Mouse (Mus musculus) neural tube, embryonic 14.5 days (tissue): ENCODE data around the gene Tnfsf8. TPM values are rescaled to one million over a fixed set of nuclear protein-coding genes. Genes with fewer than 3 reads are reported as not detected.

Experiments
- ATAC-seq: fragments of 200-750 bp; cut with Nextera tagmentation; 2 replicates; pipeline ENCODE4 v1.8.0; 2017; ENCODE audit warnings: low read depth, mild to moderate bottlenecking, moderate TSS enrichment, moderate library complexity
- H3K27ac ChIP-seq: fragments of 300-500 bp; sonication (generic); 2 replicates; pipeline ENCODE4 v1.5.1; 2014; ENCODE audit warnings: low read depth, mild to moderate bottlenecking, control low read depth, low read length, moderate library complexity, mixed read lengths
- H3K27me3 ChIP-seq: fragments of 300-500 bp; sonication (generic); 2 replicates; pipeline ENCODE4 v1.6.1; 2014; ENCODE audit warnings: low read length; ENCODE audit not compliant: control insufficient read depth, insufficient read depth
- H3K36me3 ChIP-seq: fragments of 300-500 bp; sonication (generic); 2 replicates; pipeline ENCODE4 v1.6.1; 2014; ENCODE audit warnings: low read length, mixed read lengths; ENCODE audit not compliant: control insufficient read depth, insufficient read depth
- H3K4me1 ChIP-seq: fragments of 300-500 bp; sonication (generic); 2 replicates; pipeline ENCODE4 v1.6.1; 2014; ENCODE audit warnings: low read length; ENCODE audit not compliant: control insufficient read depth, insufficient read depth
- H3K4me2 ChIP-seq: fragments of 300-500 bp; sonication (generic); 2 replicates; pipeline ENCODE4 v1.6.1; 2014; ENCODE audit warnings: mild to moderate bottlenecking, low read depth, low read length, control low read depth
- H3K4me3 ChIP-seq: fragments of 300-500 bp; sonication (generic); 2 replicates; pipeline ENCODE4 v1.5.1; 2014; ENCODE audit warnings: low read depth, low read length, control low read depth, mixed read lengths
- H3K9ac ChIP-seq: fragments of 300-500 bp; sonication (generic); replicated peaks from 2 replicates; pipeline ENCODE4 v1.6.1; 2014; ENCODE audit warnings: low read depth, mild to moderate bottlenecking, control low read depth, low read length, mixed read lengths
- H3K9me3 ChIP-seq: fragments of 300-500 bp; sonication (generic); 2 replicates; pipeline ENCODE4 v1.6.1; 2016; ENCODE audit warnings: low read length; ENCODE audit not compliant: control insufficient read depth
- WGBS: fragments of 180-500 bp; shearing (Covaris S2); extraction: QIAGEN DNeasy Blood & Tissue Kit; methylation state at CpG from one replicate; pipeline ENCODE4 v1.1.7; 2014; 5-methylcytosine and 5-hydroxymethylcytosine counted together
- polyA plus RNA-seq: library from polyadenylated mRNA; unstranded; fragments of >200 nt; fragmentation: Nextera tagmentation; extraction: Ambion mirVana; gene quantifications from 2 replicates; pipeline ENCODE4 v1.2.1, GENCODE M21; 2014

Tnfsf8 gene
- polyA plus RNA-seq, result not detected in 2 replicates

GRCm38 (mm10) chr4:63860688-63861540 lies at the start of gene Tnfsf8:
TSS of gene Tnfsf8 (minus strand) at chr4:63861347.
- Histone ChIP-seq H3K4me3 (no peak within 1 kb of the TSS), H3K27me3 (no peaks in the 10 kb centered on the region), H3K4me1 (no peaks in the 10 kb centered on the region), H3K27ac (no peak within 1 kb of the TSS), H3K9me3 (no peaks in the 10 kb centered on the region), H3K4me2 (no peak within 1 kb of the TSS), H3K9ac (no peak within 1 kb of the TSS), H3K36me3 (no peaks in the 10 kb centered on the region)
- no peak for ATAC-seq
- WGBS, result 86% methylated on average over 19 of the region's 19 CpGs

GRCm38 (mm10) chr4:63908511-63908910 lies 47.4 kb upstream of the Tnfsf8 start:
- 97% methylated on average over 1 of the region's 1 CpGs for WGBS
- no peak overlapping the region for H3K4me3 ChIP-seq
- no peaks in the 10 kb centered on the region for H3K36me3 ChIP-seq
- no peaks in the 10 kb centered on the region for H3K27me3 ChIP-seq
- ATAC-seq, result no peak
- no peaks in the 10 kb centered on the region for H3K9me3 ChIP-seq
- H3K4me2 ChIP-seq, result no peak overlapping the region
- no peak overlapping the region for H3K9ac ChIP-seq
- no peak overlapping the region for H3K27ac ChIP-seq
- no peaks in the 10 kb centered on the region for H3K4me1 ChIP-seq

- Histone ChIP-seq H3K9ac (no peak overlapping the region), H3K27ac (no peak overlapping the region), H3K4me1 (no peaks in the 10 kb centered on the region), H3K36me3 (no peaks in the 10 kb centered on the region), H3K9me3 (no peaks in the 10 kb centered on the region), H3K4me2 (no peak overlapping the region), H3K27me3 (no peaks in the 10 kb centered on the region), H3K4me3 (no peak overlapping the region)
- no peak for ATAC-seq
Measured at GRCm38 (mm10) chr4:63907473-63907872, 46.3 kb upstream of the Tnfsf8 start.

GRCm38 (mm10) chr4:63906050-63906449 lies 44.9 kb upstream of the Tnfsf8 start:
- no peak overlapping the region for H3K4me3 ChIP-seq
- no peaks in the 10 kb centered on the region for H3K27me3 ChIP-seq
- no peak overlapping the region for H3K27ac ChIP-seq
- no peak overlapping the region for H3K9ac ChIP-seq
- no peak for ATAC-seq
- H3K9me3 ChIP-seq, result no peaks in the 10 kb centered on the region
- no peaks in the 10 kb centered on the region for H3K36me3 ChIP-seq
- no peak overlapping the region for H3K4me2 ChIP-seq
- 71% methylated on average over 3 of the region's 3 CpGs for WGBS
- H3K4me1 ChIP-seq, result no peaks in the 10 kb centered on the region

GRCm38 (mm10) chr4:63899081-63899523 lies 38.0 kb upstream of the Tnfsf8 start:
- no peaks in the 10 kb centered on the region for H3K27me3 ChIP-seq
- no peaks in the 10 kb centered on the region for H3K4me1 ChIP-seq
- ATAC-seq, result no peak
- H3K4me2 ChIP-seq, result no peak overlapping the region
- 90% methylated on average over 10 of the region's 10 CpGs for WGBS
- H3K9me3 ChIP-seq, result no peaks in the 10 kb centered on the region
- no peak overlapping the region for H3K27ac ChIP-seq
- H3K36me3 ChIP-seq, result no peaks in the 10 kb centered on the region
- H3K4me3 ChIP-seq, result no peak overlapping the region
- H3K9ac ChIP-seq, result no peak overlapping the region

GRCm38 (mm10) chr4:63897152-63897551 lies 36.0 kb upstream of the Tnfsf8 start:
- Histone ChIP-seq H3K4me1 (no peaks in the 10 kb centered on the region), H3K4me3 (no peak overlapping the region), H3K9ac (no peak overlapping the region), H3K4me2 (no peak overlapping the region), H3K27ac (no peak overlapping the region), H3K27me3 (no peaks in the 10 kb centered on the region), H3K9me3 (no peaks in the 10 kb centered on the region), H3K36me3 (no peaks in the 10 kb centered on the region)
- no peak for ATAC-seq

GRCm38 (mm10) chr4:63886156-63886555 lies 25.0 kb upstream of the Tnfsf8 start:
- no peak overlapping the region for H3K4me2 ChIP-seq
- H3K4me3 ChIP-seq, result no peak overlapping the region
- ATAC-seq, result no peak
- no peak overlapping the region for H3K9ac ChIP-seq
- no peak overlapping the region for H3K27ac ChIP-seq
- H3K9me3 ChIP-seq, result no peaks in the 10 kb centered on the region
- H3K27me3 ChIP-seq, result no peaks in the 10 kb centered on the region
- H3K36me3 ChIP-seq, result no peaks in the 10 kb centered on the region
- no peaks in the 10 kb centered on the region for H3K4me1 ChIP-seq
- WGBS, result 76% methylated on average over 2 of the region's 2 CpGs

- no peaks in the 10 kb centered on the region for H3K9me3 ChIP-seq
- H3K36me3 ChIP-seq, result no peaks in the 10 kb centered on the region
- 62% methylated on average over 2 of the region's 2 CpGs for WGBS
- no peak for ATAC-seq
- no peak overlapping the region for H3K4me3 ChIP-seq
- H3K4me1 ChIP-seq, result no peaks in the 10 kb centered on the region
- H3K4me2 ChIP-seq, result no peak overlapping the region
- no peak overlapping the region for H3K9ac ChIP-seq
- no peaks in the 10 kb centered on the region for H3K27me3 ChIP-seq
- no peak overlapping the region for H3K27ac ChIP-seq
Measured at GRCm38 (mm10) chr4:63876720-63877119, 15.6 kb upstream of the Tnfsf8 start.

GRCm38 (mm10) chr4:63875480-63875879 lies 14.3 kb upstream of the Tnfsf8 start:
- Histone ChIP-seq H3K4me2 (no peak overlapping the region), H3K36me3 (no peaks in the 10 kb centered on the region), H3K9ac (no peak overlapping the region), H3K9me3 (no peaks in the 10 kb centered on the region), H3K27ac (no peak overlapping the region), H3K27me3 (no peaks in the 10 kb centered on the region), H3K4me3 (no peak overlapping the region), H3K4me1 (no peaks in the 10 kb centered on the region)
- ATAC-seq, result no peak
- WGBS, result 91% methylated on average over 3 of the region's 3 CpGs
